Mouse (Mus musculus) thymus, adult 2 months (tissue): ENCODE data around the gene Blzf1.

ENCODE experiments used
- CTCF ChIP-seq: fragments of 200-500 bp; IDR thresholded peaks from 2 replicates; pipeline ENCODE4 v1.5.1; 2012; ENCODE audit warnings: mild to moderate bottlenecking, control low read depth, low read length, moderate library complexity, borderline replicate concordance; ENCODE audit not compliant: control insufficient read depth, poor library complexity, insufficient read depth; ENCODE audit errors: extremely low read depth
- POLR2A ChIP-seq: fragments of 200-500 bp; IDR thresholded peaks from 2 replicates; pipeline ENCODE4 v1.6.1; 2012; ENCODE audit warnings: mild to moderate bottlenecking, low read length, control low read depth, moderate library complexity; ENCODE audit not compliant: control insufficient read depth, poor library complexity, insufficient read depth; ENCODE audit errors: extremely low read depth

DNA sequence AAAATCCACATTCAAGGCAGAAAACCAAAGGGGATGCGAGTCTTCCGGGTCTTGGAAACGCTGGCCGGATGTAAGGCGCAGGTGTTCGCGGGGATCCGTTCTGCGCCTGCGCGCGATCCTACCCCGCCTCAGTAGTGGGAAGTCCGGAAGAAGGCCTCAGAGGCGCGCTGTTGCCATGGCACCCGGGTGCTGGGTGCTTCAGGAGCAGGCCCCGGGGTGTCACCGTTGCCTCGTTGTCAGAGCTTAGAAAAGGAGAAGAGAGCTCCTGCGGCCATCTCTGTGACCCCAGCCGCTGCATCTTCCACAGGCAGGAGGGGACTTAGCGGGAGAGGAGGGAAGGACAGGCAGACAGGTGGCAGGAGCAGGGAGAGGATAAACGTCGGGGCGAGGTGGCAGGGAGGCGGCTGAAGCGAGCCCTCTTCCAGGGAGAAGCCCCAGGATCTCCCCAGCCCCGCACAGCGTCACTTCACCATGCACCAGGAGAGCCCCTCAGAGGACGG is 31.8 kb downstream of the Blzf1 start, which contains the start of gene Ccdc181:
- peak; percentile 45; the same call in 1 of the 2 replicates for TF ChIP-seq POLR2A
- TF ChIP-seq CTCF = peak; percentile 66
